Mouse (Mus musculus): ENCODE measurements around the gene Mtx1.

GRCm38 (mm10) chr3:89174844-89175243, 52.0 kb downstream of the Mtx1 start:
- TF ChIP-seq CTCF (IDR thresholded peaks at IDR 0.05; ENCODE audit: extremely low read depth, insufficient read length, insufficient replicate concordance, low read depth, low read length) (no peak), POLR2A (IDR thresholded peaks at IDR 0.05; ENCODE audit: low read depth, low read length) (no peak)

Data from small intestine, adult 2 months (tissue).